Mouse (Mus musculus): ENCODE measurements at regions not wholly inside any gene's neighbourhood (a gene's known extent, or its start where the extent isn't known, plus 50 kb on each side); places are given as distances from the start of the nearest gene placed in this dataset.

DNA sequence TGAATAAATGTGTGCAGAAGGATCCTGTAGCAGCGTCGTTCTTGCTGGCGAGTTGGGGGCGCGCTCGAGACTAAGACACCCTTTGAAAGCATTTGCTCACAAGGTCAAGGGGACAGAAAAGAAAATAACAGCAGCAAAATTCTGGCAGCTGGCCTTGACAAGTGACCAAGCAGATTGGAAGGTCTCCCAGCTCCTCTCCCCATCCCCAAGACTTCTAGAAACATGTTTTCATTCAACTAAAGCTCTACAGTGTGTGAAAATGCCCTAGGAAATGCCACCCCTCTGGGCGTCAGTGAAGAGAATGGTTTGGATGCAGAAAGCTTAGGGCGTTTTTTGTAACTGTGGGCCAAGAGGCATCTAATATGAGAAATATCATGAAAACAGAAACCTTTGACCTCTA lies 272.7 kb downstream of the Tbc1d1 start:
- H3K4me1 ChIP-seq (ENCODE audit: control insufficient read depth) = peaks cover 37% of the 10 kb centered on the region
- H3K27me3 ChIP-seq (ENCODE audit: control insufficient read depth) = no peaks in the 10 kb centered on the region
- no peaks in the 10 kb centered on the region for H3K36me3 ChIP-seq (ENCODE audit: control insufficient read depth)
- H3K4me3 ChIP-seq (replicated peaks) = no peak overlapping the region
- TF ChIP-seq TAL1 (IDR thresholded peaks at IDR 0.05; ENCODE audit: low read length) (no peak), GATA1 (IDR thresholded peaks at IDR 0.05; ENCODE audit: low read length) (no peak)
- H3K9me3 ChIP-seq (ENCODE audit: control insufficient read depth, low read length) = no peaks in the 10 kb centered on the region

DNA sequence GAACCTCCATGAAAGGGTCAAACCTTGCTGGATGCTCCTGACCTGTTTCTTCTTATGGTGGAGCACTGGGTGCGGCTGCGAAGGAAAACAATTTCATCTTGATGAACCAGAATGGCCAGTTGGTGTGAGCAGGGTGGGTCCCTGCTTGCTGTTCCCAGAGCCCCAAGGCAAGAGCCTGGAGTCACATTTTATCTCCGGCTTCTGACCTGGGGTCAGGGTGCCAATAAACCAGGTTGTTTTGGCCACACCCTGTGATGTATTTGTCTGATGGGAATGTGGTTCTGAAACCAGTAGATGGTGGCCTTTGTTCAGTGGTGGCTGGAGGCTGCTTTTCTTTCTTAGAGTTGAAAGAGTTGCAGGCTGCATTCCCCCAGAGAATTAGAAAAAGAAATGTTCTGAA lies 274.4 kb downstream of the Tbc1d1 start:
- TF ChIP-seq TAL1 (IDR thresholded peaks at IDR 0.05; ENCODE audit: low read length) (no peak), GATA1 (IDR thresholded peaks at IDR 0.05; ENCODE audit: low read length) (no peak)
- H3K4me1 ChIP-seq (ENCODE audit: control insufficient read depth) = peaks cover 53% of the 10 kb centered on the region
- no peaks in the 10 kb centered on the region for H3K9me3 ChIP-seq (ENCODE audit: control insufficient read depth, low read length)
- no peaks in the 10 kb centered on the region for H3K36me3 ChIP-seq (ENCODE audit: control insufficient read depth)
- H3K4me3 ChIP-seq (replicated peaks) = no peak overlapping the region
- no peaks in the 10 kb centered on the region for H3K27me3 ChIP-seq (ENCODE audit: control insufficient read depth)

DNA sequence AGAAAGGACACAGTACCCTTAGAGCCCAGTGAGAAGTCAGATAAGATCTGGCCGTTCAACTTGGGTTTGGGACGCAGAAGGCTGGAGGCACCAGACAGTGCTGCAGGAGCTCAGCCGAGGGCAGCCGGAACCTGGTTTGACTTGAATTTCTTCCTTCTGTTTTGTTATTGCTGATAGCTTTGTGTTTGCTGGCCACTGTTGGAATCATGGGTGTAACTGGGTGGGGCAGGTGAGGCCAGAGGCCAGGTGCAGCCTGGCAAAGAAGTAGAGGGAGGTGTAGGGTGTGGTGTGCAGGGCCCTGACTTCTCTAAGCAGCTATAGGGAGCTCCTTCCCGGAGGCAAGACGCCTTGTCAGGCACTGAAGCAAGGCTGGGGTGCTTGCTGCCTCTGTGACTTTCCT lies 275.5 kb downstream of the Tbc1d1 start:
- H3K9me3 ChIP-seq (ENCODE audit: control insufficient read depth, low read length) = no peaks in the 10 kb centered on the region
- no peak overlapping the region for H3K4me3 ChIP-seq (replicated peaks)
- no peaks in the 10 kb centered on the region for H3K27me3 ChIP-seq (ENCODE audit: control insufficient read depth)
- H3K4me1 ChIP-seq (ENCODE audit: control insufficient read depth) = peaks cover 65% of the 10 kb centered on the region
- TF ChIP-seq GATA1 (IDR thresholded peaks at IDR 0.05; ENCODE audit: low read length) = no peak
- TF ChIP-seq TAL1 (IDR thresholded peaks at IDR 0.05; ENCODE audit: low read length) = no peak
- H3K36me3 ChIP-seq (ENCODE audit: control insufficient read depth) = no peaks in the 10 kb centered on the region

DNA sequence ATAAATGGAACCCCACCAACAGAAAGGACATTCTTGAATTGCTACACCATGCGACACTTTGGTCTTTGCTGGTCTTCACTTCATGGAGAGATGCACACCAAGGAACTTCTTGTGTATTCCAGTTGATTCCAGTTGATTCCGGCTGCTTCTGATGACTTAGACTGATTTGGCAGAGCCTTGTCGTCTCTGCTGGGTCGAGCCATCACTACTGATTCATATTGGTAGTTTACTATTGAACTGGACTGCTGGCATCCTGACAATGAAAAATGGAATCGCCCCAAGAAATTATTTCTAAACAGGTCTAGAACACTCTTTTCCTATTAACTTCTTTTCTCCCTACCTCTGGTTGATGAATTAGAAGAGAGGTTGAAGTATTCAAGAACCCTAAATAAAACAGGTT lies 277.7 kb downstream of the Tbc1d1 start:
- no peaks in the 10 kb centered on the region for H3K36me3 ChIP-seq (ENCODE audit: control insufficient read depth)
- no peaks in the 10 kb centered on the region for H3K27me3 ChIP-seq (ENCODE audit: control insufficient read depth)
- H3K4me3 ChIP-seq (replicated peaks) = no peak overlapping the region
- H3K4me1 ChIP-seq (ENCODE audit: control insufficient read depth) = peaks cover 86% of the 10 kb centered on the region
- TF ChIP-seq TAL1 (IDR thresholded peaks at IDR 0.05; ENCODE audit: low read length) (no peak), GATA1 (IDR thresholded peaks at IDR 0.05; ENCODE audit: low read length) (no peak)
- no peaks in the 10 kb centered on the region for H3K9me3 ChIP-seq (ENCODE audit: control insufficient read depth, low read length)

DNA sequence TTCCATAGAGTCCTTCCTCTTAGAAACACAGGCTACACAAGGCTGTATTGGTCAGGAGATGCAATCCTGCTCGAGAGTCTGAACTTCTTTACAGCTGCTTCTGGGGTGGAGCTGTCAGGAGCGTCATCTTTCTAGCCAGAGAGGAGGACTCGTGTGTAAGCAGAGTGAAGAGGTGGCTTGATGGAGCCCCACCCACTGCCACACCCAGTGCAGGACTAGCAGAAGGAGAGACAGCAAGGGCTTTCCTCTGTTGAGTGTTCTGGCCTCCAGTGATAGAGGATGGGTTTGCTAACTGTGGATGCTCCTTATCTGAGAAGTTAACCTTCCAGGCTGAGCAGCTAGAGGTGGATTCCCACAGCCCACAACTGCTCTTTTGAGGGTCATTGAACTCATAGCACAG lies 279.4 kb downstream of the Tbc1d1 start:
- Histone ChIP-seq H3K36me3 (ENCODE audit: control insufficient read depth) (no peaks in the 10 kb centered on the region), H3K9me3 (ENCODE audit: control insufficient read depth, low read length) (no peaks in the 10 kb centered on the region), H3K27me3 (ENCODE audit: control insufficient read depth) (no peaks in the 10 kb centered on the region), H3K4me3 (replicated peaks) (peak overlapping the region; percentile 46), H3K4me1 (ENCODE audit: control insufficient read depth) (peaks cover 87% of the 10 kb centered on the region)
- peak; percentile 61 for TF ChIP-seq GATA1 (IDR thresholded peaks at IDR 0.05; ENCODE audit: low read length)
- peak; percentile 82 for TF ChIP-seq TAL1 (IDR thresholded peaks at IDR 0.05; ENCODE audit: low read length)

DNA sequence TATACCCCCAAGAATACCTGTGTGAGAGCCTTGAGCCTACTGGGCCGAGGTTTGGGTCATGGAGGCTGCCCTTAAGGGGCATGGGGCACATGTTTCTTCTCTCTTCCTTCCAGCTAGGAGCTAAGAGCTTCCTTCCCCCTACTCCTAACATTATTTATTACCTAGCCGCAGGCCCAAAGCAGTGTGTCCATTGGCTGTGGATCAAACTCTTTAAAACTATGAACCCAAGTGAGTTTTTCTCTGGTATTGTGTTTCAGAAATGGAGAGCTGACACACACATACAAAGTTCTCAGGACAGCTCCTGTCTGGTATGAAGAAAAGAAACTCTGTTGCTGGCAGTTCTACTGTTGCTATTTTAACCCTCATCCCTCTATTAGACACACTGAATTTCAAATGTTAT lies 279.9 kb downstream of the Tbc1d1 start:
- Histone ChIP-seq H3K4me3 (replicated peaks) (peak overlapping the region; percentile 46), H3K9me3 (ENCODE audit: control insufficient read depth, low read length) (no peaks in the 10 kb centered on the region), H3K36me3 (ENCODE audit: control insufficient read depth) (no peaks in the 10 kb centered on the region), H3K4me1 (ENCODE audit: control insufficient read depth) (peaks cover 83% of the 10 kb centered on the region), H3K27me3 (ENCODE audit: control insufficient read depth) (no peaks in the 10 kb centered on the region)
- TF ChIP-seq TAL1 (IDR thresholded peaks at IDR 0.05; ENCODE audit: low read length) = no peak
- TF ChIP-seq GATA1 (IDR thresholded peaks at IDR 0.05; ENCODE audit: low read length) = no peak

DNA sequence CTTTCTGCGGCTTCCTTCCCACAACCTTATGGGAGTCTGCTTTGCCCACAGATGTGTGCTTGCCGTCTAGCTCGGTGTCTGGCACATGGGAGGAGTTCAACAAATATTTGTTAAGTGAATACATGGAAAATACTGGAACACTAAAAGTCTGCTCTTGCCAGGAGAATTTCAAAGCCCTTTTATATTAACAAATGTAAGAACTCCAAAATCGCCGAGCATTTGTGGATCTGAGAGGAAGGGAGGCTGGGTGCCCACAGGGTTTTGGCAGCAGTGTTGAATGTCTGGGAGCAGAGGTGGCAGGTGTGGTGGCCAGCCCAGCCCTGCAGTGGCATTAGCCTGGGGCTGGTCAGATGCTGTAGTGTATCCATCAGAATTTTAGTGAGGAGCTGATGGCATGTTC lies 281.6 kb downstream of the Tbc1d1 start:
- H3K4me3 ChIP-seq (replicated peaks) = no peak overlapping the region
- no peaks in the 10 kb centered on the region for H3K27me3 ChIP-seq (ENCODE audit: control insufficient read depth)
- no peaks in the 10 kb centered on the region for H3K9me3 ChIP-seq (ENCODE audit: control insufficient read depth, low read length)
- no peak for TF ChIP-seq TAL1 (IDR thresholded peaks at IDR 0.05; ENCODE audit: low read length)
- TF ChIP-seq GATA1 (IDR thresholded peaks at IDR 0.05; ENCODE audit: low read length) = no peak
- peaks cover 67% of the 10 kb centered on the region for H3K4me1 ChIP-seq (ENCODE audit: control insufficient read depth)
- H3K36me3 ChIP-seq (ENCODE audit: control insufficient read depth) = no peaks in the 10 kb centered on the region

DNA sequence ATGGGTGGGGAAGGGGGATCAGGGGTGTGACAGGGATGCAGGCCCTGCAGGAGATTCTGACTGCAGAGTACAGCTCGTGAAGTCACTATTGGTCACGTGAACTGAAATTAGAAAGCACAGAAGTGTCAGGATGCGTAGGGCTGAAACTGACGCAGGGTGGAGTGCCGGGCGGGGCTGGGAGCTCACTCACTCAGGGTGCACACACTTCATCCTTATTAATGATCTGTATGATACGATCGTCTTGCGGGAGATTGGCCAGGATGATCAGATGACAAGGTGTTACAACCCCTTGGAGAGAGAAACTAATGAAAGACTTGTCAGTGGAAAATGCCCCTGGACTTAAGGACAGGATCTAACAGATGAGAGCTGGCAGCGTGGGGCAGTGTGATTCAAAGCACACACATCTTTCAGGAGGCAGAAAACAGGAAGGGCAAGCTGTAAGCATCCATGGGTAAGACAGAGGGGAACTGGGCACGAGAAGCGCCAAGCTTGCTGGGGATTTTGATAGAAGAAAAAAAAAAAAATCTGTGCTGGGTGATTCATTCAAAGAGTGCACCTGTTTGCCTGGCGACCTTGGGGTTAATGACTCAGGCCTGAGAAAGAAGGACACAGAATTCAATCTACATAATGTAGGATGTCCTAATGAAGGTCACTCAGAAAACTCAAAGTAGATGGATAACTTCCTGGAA lies 282.5 kb downstream of the Tbc1d1 start:
- Histone ChIP-seq H3K36me3 (ENCODE audit: control insufficient read depth) (no peaks in the 10 kb centered on the region), H3K27me3 (ENCODE audit: control insufficient read depth) (no peaks in the 10 kb centered on the region), H3K4me3 (replicated peaks) (peak overlapping the region; percentile 31), H3K4me1 (ENCODE audit: control insufficient read depth) (peaks cover 62% of the 10 kb centered on the region), H3K9me3 (ENCODE audit: control insufficient read depth, low read length) (no peaks in the 10 kb centered on the region)
- TF ChIP-seq TAL1 (IDR thresholded peaks at IDR 0.05; ENCODE audit: low read length) (no peak), GATA1 (IDR thresholded peaks at IDR 0.05; ENCODE audit: low read length) (no peak)

DNA sequence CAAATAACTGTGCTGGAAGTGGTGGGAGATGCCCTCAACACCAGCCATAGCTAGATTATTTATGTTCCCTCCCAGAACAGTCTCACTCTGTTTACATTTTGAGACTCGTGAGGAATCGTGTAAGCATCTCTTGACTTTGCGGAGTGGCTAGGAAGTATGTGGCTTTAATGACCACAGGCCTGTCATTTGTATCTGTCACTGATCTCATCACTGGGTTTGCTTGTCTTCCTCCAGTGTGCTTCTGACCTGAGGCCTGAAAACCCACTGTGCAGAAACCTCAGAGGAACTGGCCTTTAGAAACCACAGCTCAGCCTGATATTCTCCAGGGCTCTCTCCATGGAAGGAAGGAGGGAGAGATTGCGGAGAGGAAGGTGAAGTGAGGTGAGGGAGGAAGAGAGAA lies 291.7 kb downstream of the Tbc1d1 start:
- Histone ChIP-seq H3K4me1 (ENCODE audit: control insufficient read depth) (peaks cover 3% of the 10 kb centered on the region; the same call in 1 of the 2 replicates), H3K27me3 (ENCODE audit: control insufficient read depth) (peaks cover 35% of the 10 kb centered on the region), H3K9me3 (ENCODE audit: control insufficient read depth, low read length) (no peaks in the 10 kb centered on the region), H3K4me3 (replicated peaks) (no peak overlapping the region), H3K36me3 (ENCODE audit: control insufficient read depth) (no peaks in the 10 kb centered on the region)
- TF ChIP-seq TAL1 (IDR thresholded peaks at IDR 0.05; ENCODE audit: low read length) = no peak
- no peak for TF ChIP-seq GATA1 (IDR thresholded peaks at IDR 0.05; ENCODE audit: low read length)

Data from erythroblast, embryonic 14.5 days (primary cell).